Mouse (Mus musculus): ENCODE results near the gene Usp21. TPM values are rescaled to one million over a fixed set of nuclear protein-coding genes. Genes with fewer than 3 reads are reported as not detected.

Gene Usp21
- 21.0 TPM for polyA plus RNA-seq (2012; fragmentation: generic; extraction: Trizol)

GRCm38 (mm10) chr1:171287136-171288081 is at the start of gene Usp21:
TSS of gene Usp21 (minus strand) at chr1:171287991.
- H3K36me3 ChIP-seq (ENCODE audit: control insufficient read depth, insufficient read depth), result peaks cover 6% of the 10 kb centered on the region
- peak within 1 kb of the TSS; percentile 27 for H3ac ChIP-seq (ENCODE audit: control insufficient read depth, insufficient read length)
- peaks cover 26% of the 10 kb centered on the region for H3K79me2 ChIP-seq (ENCODE audit: control insufficient read depth, insufficient read depth)
- peak within 1 kb of the TSS; percentile 52 for H3K4me3 ChIP-seq
- peak; percentile 79 for TF ChIP-seq POLR2AphosphoS2 (IDR thresholded peaks at IDR 0.05; ENCODE audit: insufficient read length, low read depth)
- peak; percentile 85 for TF ChIP-seq POLR2A (IDR thresholded peaks at IDR 0.05; ENCODE audit: insufficient read length, low read depth)
- TF ChIP-seq CEBPB (IDR thresholded peaks at IDR 0.05; ENCODE audit: insufficient read depth, poor library complexity, severe bottlenecking), result no peak
- TF ChIP-seq TCF3 (IDR thresholded peaks at IDR 0.05; ENCODE audit: insufficient read length, low read depth), result no peak
- no peak for TF ChIP-seq TCF12 (IDR thresholded peaks at IDR 0.05; ENCODE audit: insufficient read depth, poor library complexity, severe bottlenecking)
- TF ChIP-seq MAX (IDR thresholded peaks at IDR 0.05; ENCODE audit: low read depth), result no peak
- no peak for TF ChIP-seq REST (IDR thresholded peaks at IDR 0.05; ENCODE audit: insufficient read depth, insufficient read length)
- peak in 2 of 3 experiments; percentile 40 to 75 for TF ChIP-seq MYOG (IDR thresholded peaks at IDR 0.05; ENCODE audit: control insufficient read depth in 1 of 3, insufficient read depth in 1 of 3, insufficient read length in 2 of 3, low read depth in 2 of 3)
- peak in 1 of 3 experiments; percentile 53 for TF ChIP-seq MYOD1 (IDR thresholded peaks at IDR 0.05; ENCODE audit: control insufficient read depth in 1 of 3, insufficient read length in 2 of 3, low read depth in 2 of 3)
- no peak for TF ChIP-seq E2F4 (IDR thresholded peaks at IDR 0.05; ENCODE audit: insufficient read depth)
- no peak for TF ChIP-seq SRF (IDR thresholded peaks at IDR 0.05; ENCODE audit: control insufficient read depth, insufficient read length, low read depth)
- H3K4me2 ChIP-seq (ENCODE audit: low read depth), result peak within 1 kb of the TSS; percentile 92
- H3K27me3 ChIP-seq (ENCODE audit: control insufficient read depth, insufficient read depth, insufficient read length), result no peaks in the 10 kb centered on the region

GRCm38 (mm10) chr1:171330216-171330560 is 42.4 kb upstream of the Usp21 start:
- H3K79me2 ChIP-seq (ENCODE audit: control insufficient read depth, insufficient read depth), result peaks cover 83% of the 10 kb centered on the region
- peak overlapping the region; percentile 77 for H3ac ChIP-seq (ENCODE audit: control insufficient read depth, insufficient read length)
- no peaks in the 10 kb centered on the region for H3K27me3 ChIP-seq (ENCODE audit: control insufficient read depth, insufficient read depth, insufficient read length)
- H3K4me3 ChIP-seq, result peak overlapping the region; percentile 93
- TF ChIP-seq CEBPB (IDR thresholded peaks at IDR 0.05; ENCODE audit: insufficient read depth, poor library complexity, severe bottlenecking) (no peak), SRF (IDR thresholded peaks at IDR 0.05; ENCODE audit: control insufficient read depth, insufficient read length, low read depth) (no peak), TCF3 (IDR thresholded peaks at IDR 0.05; ENCODE audit: insufficient read length, low read depth) (no peak), POLR2A (IDR thresholded peaks at IDR 0.05; ENCODE audit: insufficient read length, low read depth) (no peak), USF1 (IDR thresholded peaks at IDR 0.05; ENCODE audit: low read depth) (no peak), E2F4 (IDR thresholded peaks at IDR 0.05; ENCODE audit: insufficient read depth) (no peak), TCF12 (IDR thresholded peaks at IDR 0.05; ENCODE audit: insufficient read depth, poor library complexity, severe bottlenecking) (no peak), MYOD1 (IDR thresholded peaks at IDR 0.05; ENCODE audit: control insufficient read depth in 1 of 3, insufficient read length in 2 of 3, low read depth in 2 of 3) (no peak), REST (IDR thresholded peaks at IDR 0.05; ENCODE audit: insufficient read depth, insufficient read length) (no peak), MYOG (IDR thresholded peaks at IDR 0.05; ENCODE audit: control insufficient read depth in 1 of 3, insufficient read depth in 1 of 3, insufficient read length in 2 of 3, low read depth in 2 of 3) (no peak), MAX (IDR thresholded peaks at IDR 0.05; ENCODE audit: low read depth) (no peak), POLR2AphosphoS2 (IDR thresholded peaks at IDR 0.05; ENCODE audit: insufficient read length, low read depth) (no peak)
- H3K36me3 ChIP-seq (ENCODE audit: control insufficient read depth, insufficient read depth), result peaks cover 3% of the 10 kb centered on the region
- H3K4me2 ChIP-seq (ENCODE audit: low read depth), result peak overlapping the region; percentile 69

GRCm38 (mm10) chr1:171329433-171330215 is 41.8 kb upstream of the Usp21 start:
- Histone ChIP-seq H3K36me3 (ENCODE audit: control insufficient read depth, insufficient read depth) (peaks cover 3% of the 10 kb centered on the region), H3K27me3 (ENCODE audit: control insufficient read depth, insufficient read depth, insufficient read length) (no peaks in the 10 kb centered on the region), H3K4me3 (peak overlapping the region; percentile 93), H3K4me2 (ENCODE audit: low read depth) (peak overlapping the region; percentile 69), H3ac (ENCODE audit: control insufficient read depth, insufficient read length) (peak overlapping the region; percentile 77), H3K79me2 (ENCODE audit: control insufficient read depth, insufficient read depth) (peaks cover 78% of the 10 kb centered on the region)
- TF ChIP-seq MYOD1 (IDR thresholded peaks at IDR 0.05; ENCODE audit: control insufficient read depth in 1 of 3, insufficient read length in 2 of 3, low read depth in 2 of 3) (no peak), POLR2A (IDR thresholded peaks at IDR 0.05; ENCODE audit: insufficient read length, low read depth) (peak; percentile 57), CEBPB (IDR thresholded peaks at IDR 0.05; ENCODE audit: insufficient read depth, poor library complexity, severe bottlenecking) (no peak), MYOG (IDR thresholded peaks at IDR 0.05; ENCODE audit: control insufficient read depth in 1 of 3, insufficient read depth in 1 of 3, insufficient read length in 2 of 3, low read depth in 2 of 3) (no peak), TCF12 (IDR thresholded peaks at IDR 0.05; ENCODE audit: insufficient read depth, poor library complexity, severe bottlenecking) (no peak), USF1 (IDR thresholded peaks at IDR 0.05; ENCODE audit: low read depth) (no peak), POLR2AphosphoS2 (IDR thresholded peaks at IDR 0.05; ENCODE audit: insufficient read length, low read depth) (no peak), REST (IDR thresholded peaks at IDR 0.05; ENCODE audit: insufficient read depth, insufficient read length) (no peak)

GRCm38 (mm10) chr1:171328839-171329432 is 41.1 kb upstream of the Usp21 start, which contains the start of gene Dedd:
TSS of gene Dedd (plus strand) at chr1:171329145.
- H3K4me2 ChIP-seq (ENCODE audit: low read depth), result peak within 1 kb of the TSS; percentile 84
- TF ChIP-seq POLR2AphosphoS2 (IDR thresholded peaks at IDR 0.05; ENCODE audit: insufficient read length, low read depth) (peak; percentile 51), POLR2A (IDR thresholded peaks at IDR 0.05; ENCODE audit: insufficient read length, low read depth) (peak; percentile 47), MYOG (IDR thresholded peaks at IDR 0.05; ENCODE audit: control insufficient read depth in 1 of 3, insufficient read depth in 1 of 3, insufficient read length in 2 of 3, low read depth in 2 of 3) (no peak)
- peaks cover 3% of the 10 kb centered on the region for H3K36me3 ChIP-seq (ENCODE audit: control insufficient read depth, insufficient read depth)
- H3K27me3 ChIP-seq (ENCODE audit: control insufficient read depth, insufficient read depth, insufficient read length), result no peaks in the 10 kb centered on the region
- H3ac ChIP-seq (ENCODE audit: control insufficient read depth, insufficient read length), result peak within 1 kb of the TSS; percentile 77
- peak within 1 kb of the TSS; percentile 93 for H3K4me3 ChIP-seq
- H3K79me2 ChIP-seq (ENCODE audit: control insufficient read depth, insufficient read depth), result peaks cover 75% of the 10 kb centered on the region

All from myocyte (in vitro differentiated cells).